Mouse (Mus musculus) bone marrow, adult 2 months (tissue): ENCODE results near the gene Gpx8.

Experiments
- CTCF ChIP-seq: fragments of 200-500 bp; IDR thresholded peaks from 2 replicates; pipeline ENCODE4 v1.5.1; 2011; ENCODE audit warnings: low read length, control low read depth; ENCODE audit not compliant: control insufficient read depth, insufficient read depth
- POLR2A ChIP-seq: fragments of 200-500 bp; IDR thresholded peaks from 2 replicates; pipeline ENCODE4 v1.6.1; 2011; ENCODE audit warnings: low read depth, mild to moderate bottlenecking, control low read depth, low read length, borderline replicate concordance; ENCODE audit not compliant: control insufficient read depth

- TF ChIP-seq POLR2A, result no peak
- no peak for TF ChIP-seq CTCF
Observed at GRCm38 (mm10) chr13:113055826-113056225, 9.6 kb upstream of the Gpx8 start.
